In the genomic region with DNA sequence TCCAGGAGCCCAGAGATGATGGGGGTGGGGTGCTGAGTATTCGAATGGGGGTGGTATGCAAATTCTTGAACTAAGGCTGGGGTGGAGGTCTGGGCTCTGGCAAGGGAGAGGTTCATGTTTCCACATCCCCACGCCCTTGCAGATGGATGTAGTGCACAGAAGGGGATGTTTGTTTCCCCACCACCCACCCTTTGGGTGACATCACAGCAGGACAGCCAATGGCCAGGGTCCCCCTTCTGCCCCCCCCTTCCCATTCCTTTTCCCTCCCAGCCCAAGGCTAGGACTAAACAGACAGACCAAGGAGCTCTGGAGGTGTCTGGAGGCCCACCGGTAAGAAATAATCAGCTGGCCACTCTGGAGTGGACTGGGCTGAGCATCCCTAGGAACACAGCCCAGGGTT, we compare ENCODE assay signal across 20 mouse cellular contexts. TPM values are rescaled to one million over a fixed set of nuclear protein-coding genes. Genes with fewer than 3 reads are reported as not detected.
A peak's percentile ranks its signal among the peaks of the same experiment; 100 is the strongest.
DNase-seq lines count a peak whose midpoint lies in the region; ATAC-seq and TF ChIP-seq lines count a peak whose summit lies in the region.
"Had no signal": no experiment of that assay in that cellular context is flagged by ENCODE, and none has a peak within 500 bp of the region (broad histone marks: within the 10 kb centered on the region; RNA-seq: fewer than 3 reads in every experiment).

A gene (plus strand): TSS at position 289 of the 400 bp plus-strand sequence.

- 45% methylated on average over 3 of the region's 3 CpGs for WGBS in kidney, postnatal 0 days
- WGBS in lung, embryonic 16.5 days, result 43% methylated on average over 3 of the region's 3 CpGs
- 62% methylated on average over 3 of the region's 3 CpGs for WGBS in heart, adult 2 months

- H3K9me3 ChIP-seq in kidney, postnatal 0 days (replicated peaks; ENCODE audit: low read length), result no peaks in the 10 kb centered on the region
- H3K9me3 ChIP-seq in ES-Bruce4 (replicated peaks; ENCODE audit: control insufficient read depth, insufficient read depth, low read length, poor library complexity, severe bottlenecking) (no peaks in the 10 kb centered on the region), ES-E14 (ENCODE audit: control insufficient read depth, insufficient read depth, low read depth, low read length) (no peaks in the 10 kb centered on the region)
- H3K9me3 ChIP-seq in lung, embryonic 16.5 days (ENCODE audit: control insufficient read depth, low read length), result no peaks in the 10 kb centered on the region
- H3K9me3 ChIP-seq: forebrain, embryonic 13.5 days; heart, embryonic 15.5 days; liver, embryonic 15.5 days; midbrain, embryonic 12.5 days had no signal

- no peaks in the 10 kb centered on the region for H3K79me2 ChIP-seq in heart, adult 2 months (replicated peaks; ENCODE audit: control insufficient read depth, insufficient read depth, low read length)

- 0 out of 2 replicates have a peak, but pooled peaks have one; percentile 7 for TF ChIP-seq EP300 in ES-Bruce4 (IDR thresholded peaks at IDR 0.05; ENCODE audit: insufficient read depth, low read depth, low read length)
- TF ChIP-seq EP300 in heart, adult 2 months (IDR thresholded peaks at IDR 0.05; ENCODE audit: insufficient read depth, low read depth, low read length), result no peak

- intact Hi-C loops in heart, adult 2 months (cut with DNase I), result no loop called here

- H3K4me3 ChIP-seq in kidney, postnatal 0 days (replicated peaks; ENCODE audit: low read depth, low read length), result no peak within 1 kb of the TSS
- H3K4me3 ChIP-seq in ES-Bruce4 (ENCODE audit: low read depth, low read length) (peak within 1 kb of the TSS; percentile 28), ES-E14 (ENCODE audit: insufficient read depth in 1 of 2, low read depth in 1 of 2, low read length in 2 of 2, poor library complexity in 1 of 2, severe bottlenecking in 1 of 2) (peak within 1 kb of the TSS; percentile 14 to 15; a peak in 2 of 4 replicates)
- H3K4me3 ChIP-seq in lung, embryonic 16.5 days (ENCODE audit: low read length), result no peak within 1 kb of the TSS
- H3K4me3 ChIP-seq in heart, adult 2 months, result no peak within 1 kb of the TSS
- H3K4me3 ChIP-seq: erythroblast, embryonic 14.5 days; forebrain, embryonic 13.5 days; heart, embryonic 15.5 days; left cerebral cortex, adult 2 months; liver, embryonic 15.5 days; midbrain, embryonic 12.5 days had no signal

- H3K4me2 ChIP-seq in kidney, postnatal 0 days (ENCODE audit: low read length), result no peak within 1 kb of the TSS
- H3K4me2 ChIP-seq in lung, embryonic 16.5 days (ENCODE audit: low read depth, low read length), result no peak within 1 kb of the TSS
- H3K4me2 ChIP-seq: forebrain, embryonic 13.5 days; heart, embryonic 15.5 days; liver, embryonic 15.5 days; midbrain, embryonic 12.5 days had no signal

- no peak for TF ChIP-seq POLR2A in ES-Bruce4 (IDR thresholded peaks at IDR 0.05; ENCODE audit: insufficient read depth, low read length)
- TF ChIP-seq POLR2A in heart, adult 2 months (IDR thresholded peaks at IDR 0.05; ENCODE audit: insufficient read depth, low read depth, low read length), result no peak

- no peaks in the 10 kb centered on the region for H3K27me3 ChIP-seq in kidney, postnatal 0 days (ENCODE audit: insufficient read depth, low read length)
- H3K27me3 ChIP-seq in ES-Bruce4 (ENCODE audit: control insufficient read depth, insufficient read depth, low read length, poor library complexity, severe bottlenecking), result no peaks in the 10 kb centered on the region
- no peaks in the 10 kb centered on the region for H3K27me3 ChIP-seq in lung, embryonic 16.5 days (ENCODE audit: control insufficient read depth, insufficient read depth, low read depth, low read length)
- no peaks in the 10 kb centered on the region for H3K27me3 ChIP-seq in heart, adult 2 months (ENCODE audit: control insufficient read depth, insufficient read depth, low read length)
- H3K27me3 ChIP-seq: forebrain, embryonic 13.5 days; heart, embryonic 15.5 days; liver, embryonic 15.5 days; midbrain, embryonic 12.5 days had no signal

- H3K36me3 ChIP-seq in kidney, postnatal 0 days (ENCODE audit: insufficient read depth, low read length), result no peaks in the 10 kb centered on the region
- no peaks in the 10 kb centered on the region for H3K36me3 ChIP-seq in ES-Bruce4 (ENCODE audit: control insufficient read depth, insufficient read depth, low read length, poor library complexity, severe bottlenecking)
- no peaks in the 10 kb centered on the region for H3K36me3 ChIP-seq in ES-E14 (ENCODE audit: control insufficient read depth, insufficient read depth, low read length, poor library complexity, severe bottlenecking)
- no peaks in the 10 kb centered on the region for H3K36me3 ChIP-seq in lung, embryonic 16.5 days (ENCODE audit: control insufficient read depth, insufficient read depth, low read length)
- H3K36me3 ChIP-seq in heart, adult 2 months (ENCODE audit: control insufficient read depth, insufficient read depth, low read length), result no peaks in the 10 kb centered on the region
- H3K36me3 ChIP-seq: heart, embryonic 15.5 days; liver, embryonic 15.5 days; midbrain, embryonic 12.5 days had no signal

- peak; percentile 11 for DNase-seq in kidney, postnatal 0 days (ENCODE audit: low spot score)
- no peak for DNase-seq in kidney, adult 11 months
- no peak for DNase-seq in ES-E14 (ENCODE audit: low read depth, low spot score)
- DNase-seq in right cerebral cortex, postnatal 4 days, result no peak
- no peak for DNase-seq in heart, adult 2 months
- DNase-seq: cerebellum, adult 8-10 months; heart, adult 18-20 months; kidney, postnatal 36 days; layer of hippocampus, adult 9-11 months; thymus, postnatal 36 days had no signal

- no peak within 1 kb of the TSS for H3K9ac ChIP-seq in kidney, postnatal 0 days (ENCODE audit: low read depth, low read length)
- H3K9ac ChIP-seq in ES-Bruce4 (ENCODE audit: low read depth, poor library complexity, severe bottlenecking) (no peak within 1 kb of the TSS), ES-E14 (ENCODE audit: insufficient read depth, low read depth, low read length, poor library complexity, severe bottlenecking) (peak within 1 kb of the TSS; percentile 7; the same call in 1 of the 2 replicates)
- H3K9ac ChIP-seq in lung, embryonic 16.5 days (ENCODE audit: low read length), result no peak within 1 kb of the TSS
- no peak within 1 kb of the TSS for H3K9ac ChIP-seq in heart, adult 2 months (ENCODE audit: low read depth, low read length)
- H3K9ac ChIP-seq: forebrain, embryonic 13.5 days; heart, embryonic 15.5 days; liver, embryonic 15.5 days; midbrain, embryonic 12.5 days had no signal

- in situ Hi-C loops in ES-E14 (cut with MboI; ENCODE audit: low sequenced_read_pairs in 2 of 2, unreplicated experiment in 2 of 2), result no loop called here

- no peaks in the 10 kb centered on the region for H3K4me1 ChIP-seq in kidney, postnatal 0 days (replicated peaks; ENCODE audit: insufficient read depth, low read length)
- H3K4me1 ChIP-seq in ES-Bruce4 (ENCODE audit: control insufficient read depth, insufficient read depth, low read length), result peaks cover 7% of the 10 kb centered on the region
- peaks cover 6 to 27% of the 10 kb centered on the region in 2 experiments; a peak in 3 of 4 replicates for H3K4me1 ChIP-seq in ES-E14 (ENCODE audit: control insufficient read depth in 2 of 2, insufficient read depth in 2 of 2, low read length in 2 of 2, poor library complexity in 1 of 2)
- peaks cover 2% of the 10 kb centered on the region; the same call in 1 of the 2 replicates for H3K4me1 ChIP-seq in lung, embryonic 16.5 days (replicated peaks; ENCODE audit: control insufficient read depth, insufficient read depth, low read length)
- H3K4me1 ChIP-seq in heart, adult 2 months (ENCODE audit: control insufficient read depth, insufficient read depth, low read length), result peaks cover 4% of the 10 kb centered on the region
- H3K4me1 ChIP-seq: forebrain, embryonic 13.5 days; midbrain, embryonic 12.5 days had no signal

- no peak for TF ChIP-seq CTCF in kidney, postnatal 0 days (IDR thresholded peaks at IDR 0.05; ENCODE audit: low read depth)
- no peak for TF ChIP-seq CTCF in ES-Bruce4 (IDR thresholded peaks at IDR 0.05; ENCODE audit: low read depth, low read length)
- TF ChIP-seq CTCF in heart, adult 2 months (IDR thresholded peaks at IDR 0.05), result no peak

- no peak for ATAC-seq in kidney, postnatal 0 days (replicated peaks; ENCODE audit: low FRiP score, low read depth)
- ATAC-seq in lung, embryonic 16.5 days (ENCODE audit: low read depth), result no peak
- ATAC-seq: forebrain, embryonic 13.5 days; hindbrain, embryonic 16.5 days; intestine, embryonic 16.5 days had no signal

- no peak within 1 kb of the TSS for H3K27ac ChIP-seq in kidney, postnatal 0 days
- H3K27ac ChIP-seq in ES-Bruce4 (ENCODE audit: insufficient read depth, low read length) (peak within 1 kb of the TSS; percentile 43), ES-E14 (ENCODE audit: insufficient read depth, low read depth, low read length, poor library complexity, severe bottlenecking) (no peak within 1 kb of the TSS; the same call in 1 of the 2 replicates)
- no peak within 1 kb of the TSS for H3K27ac ChIP-seq in lung, embryonic 16.5 days (ENCODE audit: low read length)
- no peak within 1 kb of the TSS for H3K27ac ChIP-seq in heart, adult 2 months
- H3K27ac ChIP-seq: forebrain, embryonic 13.5 days; heart, embryonic 15.5 days; left cerebral cortex, adult 2 months; liver, embryonic 15.5 days; midbrain, embryonic 12.5 days had no signal

TF ChIP-seq in ES-E14, 5 proteins besides CTCF, POLR2A, EP300 and RAD21:
- TF ChIP-seq HCFC1 (IDR thresholded peaks at IDR 0.05; ENCODE audit: borderline replicate concordance, insufficient read depth, low read length), result no peak
- TF ChIP-seq MAFK (IDR thresholded peaks at IDR 0.05; ENCODE audit: insufficient read depth, low read depth, low read length), result no peak
- no peak for TF ChIP-seq CHD2 (IDR thresholded peaks at IDR 0.05; ENCODE audit: low read depth, low read length)
- no peak for TF ChIP-seq ZC3H11A (IDR thresholded peaks at IDR 0.05; ENCODE audit: borderline replicate concordance, low read depth, low read length)
- TF ChIP-seq ZNF384 (IDR thresholded peaks at IDR 0.05; ENCODE audit: low read depth, low read length), result no peak
TF ChIP-seq in ES-E14: peak in this region for 0.

RNA-seq across cellular contexts. Expression of the gene that starts here (rescaled TPM):
- polyA plus RNA-seq in kidney, postnatal 0 days (2015; fragmentation: Nextera tagmentation; extraction: Ambion mirVana), result 4.1 and 4.7 TPM in 2 replicates
- 4.2 and 5.7 TPM in 2 replicates for polyA plus RNA-seq in ES-Bruce4 (2011; ENCODE audit: insufficient read depth, insufficient read length, low read depth, missing spikeins)
- 10.0 TPM in 2 replicates for total RNA-seq in ES-E14 (2012; rRNA removed)
- polyA plus RNA-seq in lung, embryonic 16.5 days (2015; fragmentation: Nextera tagmentation; extraction: Ambion mirVana), result 13.0 and 13.6 TPM in 2 replicates
- under 1 TPM; 0.59 to 0.81 TPM for total RNA-seq in heart, adult 2 months (2021)
- polyA plus RNA-seq in heart, adult 2 months (2012; rRNA removed), result 0.59 and 0.61 TPM in 2 replicates

Comparison
In these comparisons a context has a peak if more than half of its experiments do, and no peak if none do; other contexts are left out.
1. H3K4me3 ChIP-seq: peak in ES-Bruce4 (single experiment) and ES-E14 (2 of 2); none in kidney, postnatal 0 days (single experiment), lung, embryonic 16.5 days (single experiment) and heart, adult 2 months (single experiment).